Mouse (Mus musculus): Measurements from ENCODE around the gene Hltf. TPM values are rescaled to one million over a fixed set of nuclear protein-coding genes. Genes with fewer than 3 reads are reported as not detected.

Hltf gene
- polyA plus RNA-seq, 1 experiment from 2014 or later = 23.4 TPM

DNA sequence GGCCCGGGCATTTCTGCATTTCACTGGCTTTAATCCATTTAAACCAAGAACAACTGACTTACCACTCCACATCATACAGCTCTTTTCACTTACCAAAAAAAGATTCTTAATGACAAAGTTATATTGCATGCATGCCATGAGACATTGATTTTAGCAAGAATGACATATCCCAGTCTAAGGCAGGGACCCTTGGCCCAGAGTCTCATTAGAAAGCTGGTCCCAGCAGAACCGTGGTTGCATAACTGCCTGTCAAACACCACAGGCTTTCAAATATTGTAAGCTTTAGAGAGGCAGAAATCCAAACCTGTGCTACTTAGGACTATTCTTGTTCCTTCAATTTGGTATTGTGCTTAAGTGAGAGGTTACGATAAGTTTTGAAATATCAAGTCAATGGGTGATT lies 86.1 kb downstream of the Hltf start:
- no peak for ATAC-seq
- ChIA-PET POLR2A (no interaction called here), CTCF (interaction anchor here (1.4 kb wide), 1 partner anchor 14 kb away, joined by 3 read pairs; no protein-coding TSS in a partner anchor)
- no peak for DNase-seq (ENCODE audit: low read depth, low spot score)
- no peaks in the 10 kb centered on the region for H3K27me3 ChIP-seq
- in situ Hi-C loops (cut with MboI; ENCODE audit: low pct_unique_long_range_greater_than_20kb) = no loop called here
- no peak for TF ChIP-seq CTCF (IDR thresholded peaks at IDR 0.05)

GRCm38 (mm10) chr3:20144401-20144800 lies 86.8 kb downstream of the Hltf start:
- no peak for TF ChIP-seq CTCF (IDR thresholded peaks at IDR 0.05)

GRCm38 (mm10) chr3:20145696-20146113 lies 88.1 kb downstream of the Hltf start:
- H3K27me3 ChIP-seq = no peaks in the 10 kb centered on the region
- in situ Hi-C loops (cut with MboI; ENCODE audit: low pct_unique_long_range_greater_than_20kb) = no loop called here
- TF ChIP-seq CTCF (IDR thresholded peaks at IDR 0.05) = no peak
- ChIA-PET CTCF (interaction anchor here (1.1 kb wide), 1 partner anchor 9 kb away, joined by 3 read pairs; no protein-coding TSS in a partner anchor), POLR2A (no interaction called here)
- DNase-seq (ENCODE audit: low read depth, low spot score) (no peak), ATAC-seq (no peak)

More at GRCm38 (mm10) chr3:20144401-20144800, 86.8 kb downstream of the Hltf start:
- ChIA-PET CTCF (interaction anchor here (1.4 kb wide), 1 partner anchor 15 kb away, joined by 3 read pairs; no protein-coding TSS in a partner anchor), POLR2A (no interaction called here)
- no peaks in the 10 kb centered on the region for H3K27me3 ChIP-seq
- no peak for DNase-seq (ENCODE audit: low read depth, low spot score)
- in situ Hi-C loops (cut with MboI; ENCODE audit: low pct_unique_long_range_greater_than_20kb) = no loop called here
- no peak for ATAC-seq

GRCm38 (mm10) chr3:20146884-20147395 lies 89.3 kb downstream of the Hltf start:
- CTCF ChIA-PET = interaction anchor here (1.0 to 3.4 kb wide), 4 partner anchors 9 to 24 kb away, joined by 3 to 25 read pairs (median 3); no protein-coding TSS in a partner anchor
- no peak for TF ChIP-seq CTCF (IDR thresholded peaks at IDR 0.05)
- in situ Hi-C loops (cut with MboI; ENCODE audit: low pct_unique_long_range_greater_than_20kb) = no loop called here
- POLR2A ChIA-PET = no interaction called here
- ATAC-seq (no peak), DNase-seq (ENCODE audit: low read depth, low spot score) (no peak)
- no peaks in the 10 kb centered on the region for H3K27me3 ChIP-seq

- DNase-seq (ENCODE audit: low read depth, low spot score) (no peak), ATAC-seq (no peak)
- H3K27me3 ChIP-seq = no peaks in the 10 kb centered on the region
- POLR2A ChIA-PET = interaction anchor here (1.0 kb wide), 1 partner anchor 26 kb away, joined by 3 read pairs; no protein-coding TSS in a partner anchor
- in situ Hi-C loops (cut with MboI; ENCODE audit: low pct_unique_long_range_greater_than_20kb) = no loop called here
- CTCF ChIA-PET = interaction anchor here (1.1 to 3.4 kb wide), 4 partner anchors 10 to 51 kb away, joined by 3 to 25 read pairs (median 4); no protein-coding TSS in a partner anchor
- TF ChIP-seq CTCF (IDR thresholded peaks at IDR 0.05) = no peak
Observed at GRCm38 (mm10) chr3:20147647-20148046, 90.0 kb downstream of the Hltf start.

GRCm38 (mm10) chr3:20150511-20150910 lies 92.9 kb downstream of the Hltf start:
- DNase-seq (ENCODE audit: low read depth, low spot score) = no peak
- in situ Hi-C loops (cut with MboI; ENCODE audit: low pct_unique_long_range_greater_than_20kb) = no loop called here
- ChIA-PET CTCF (interaction anchor here (1.5 kb wide), 1 partner anchor 12 kb away, joined by 5 read pairs; no protein-coding TSS in a partner anchor), POLR2A (no interaction called here)
- no peaks in the 10 kb centered on the region for H3K27me3 ChIP-seq
- ATAC-seq = no peak
- TF ChIP-seq CTCF (IDR thresholded peaks at IDR 0.05) = no peak

- no peak for TF ChIP-seq CTCF (IDR thresholded peaks at IDR 0.05)
- no peak for ATAC-seq
- DNase-seq (ENCODE audit: low read depth, low spot score) = no peak
- H3K27me3 ChIP-seq = no peaks in the 10 kb centered on the region
- in situ Hi-C loops (cut with MboI; ENCODE audit: low pct_unique_long_range_greater_than_20kb) = no loop called here
- POLR2A ChIA-PET = no interaction called here
- CTCF ChIA-PET = interaction anchor here (0.9 to 1.5 kb wide), 3 partner anchors 13 to 32 kb away, joined by 3 to 5 read pairs (median 3); no protein-coding TSS in a partner anchor
Observed at GRCm38 (mm10) chr3:20151651-20152050, 94.0 kb downstream of the Hltf start.

DNA sequence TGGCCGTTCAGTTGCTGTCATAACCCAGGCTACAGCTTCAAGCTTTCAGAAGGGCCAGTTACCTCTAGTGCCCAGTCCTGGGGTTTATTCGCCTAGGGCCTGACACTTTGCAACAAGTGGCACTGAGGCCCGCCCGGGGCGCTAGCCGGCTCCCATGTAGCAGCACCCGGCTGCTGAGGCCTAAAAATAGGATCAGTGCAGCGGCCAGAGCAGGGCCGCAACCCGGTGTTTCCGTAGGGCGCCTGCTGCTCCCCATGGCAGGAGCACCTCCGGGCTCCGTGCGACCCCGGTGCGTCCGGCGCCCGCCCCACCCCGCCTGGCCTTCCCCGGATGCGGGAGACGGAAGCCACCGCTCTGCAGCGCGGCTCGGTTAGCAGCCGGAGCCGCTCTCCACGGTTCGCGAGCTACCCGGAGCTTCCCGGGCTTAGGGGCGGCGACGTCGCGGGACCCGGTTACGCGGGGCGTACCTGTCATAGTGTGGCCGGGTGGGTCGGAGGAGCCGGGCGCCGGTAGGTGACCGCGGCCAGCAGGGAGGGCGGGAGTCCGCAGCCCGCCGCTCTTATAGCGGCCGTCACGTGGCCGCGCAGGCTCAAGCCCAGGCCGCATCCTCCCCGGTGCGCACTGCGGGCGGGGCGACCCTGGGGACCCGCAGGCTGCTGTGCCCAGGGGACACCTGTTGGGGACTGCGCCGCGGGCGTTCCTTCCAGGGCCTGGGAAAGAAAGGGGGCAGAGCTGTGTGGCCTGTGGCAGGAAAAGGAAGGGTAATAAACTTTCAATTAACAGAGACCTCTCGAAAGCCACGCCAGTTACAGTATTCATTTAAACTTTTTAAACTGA lies 97.1 kb downstream of the Hltf start, which contains the start of gene Gyg:
Gene Gyg, minus strand, starts transcription at position 787 of the 837 bp plus-strand sequence.
- ChIA-PET POLR2A (interaction anchor here (1.2 to 1.7 kb wide), 2 partner anchors 16 to 152 kb away, joined by 3 to 7 read pairs; no protein-coding TSS in a partner anchor), CTCF (interaction anchor here (0.7 to 2.0 kb wide), 3 partner anchors 9 to 27 kb away, joined by 3 to 4 read pairs (median 4); no protein-coding TSS in a partner anchor)
- DNase-seq (ENCODE audit: low read depth, low spot score) (no peak), ATAC-seq (peak; percentile 89)
- no peaks in the 10 kb centered on the region for H3K27me3 ChIP-seq
- no peak for TF ChIP-seq CTCF (IDR thresholded peaks at IDR 0.05)
- in situ Hi-C loops (cut with MboI; ENCODE audit: low pct_unique_long_range_greater_than_20kb) = no loop called here

- ATAC-seq (no peak), DNase-seq (ENCODE audit: low read depth, low spot score) (no peak)
- in situ Hi-C loops (cut with MboI; ENCODE audit: low pct_unique_long_range_greater_than_20kb) = no loop called here
- no peaks in the 10 kb centered on the region for H3K27me3 ChIP-seq
- POLR2A ChIA-PET = no interaction called here
- CTCF ChIA-PET = interaction anchor here (2.0 kb wide), 1 partner anchor 13 kb away, joined by 4 read pairs; no protein-coding TSS in a partner anchor
- no peak for TF ChIP-seq CTCF (IDR thresholded peaks at IDR 0.05)
Observed at GRCm38 (mm10) chr3:20155476-20155875, 97.9 kb downstream of the Hltf start.

- DNase-seq (ENCODE audit: low read depth, low spot score) (no peak), ATAC-seq (no peak)
- H3K27me3 ChIP-seq = peaks cover 36% of the 10 kb centered on the region
- in situ Hi-C loops (cut with MboI; ENCODE audit: low pct_unique_long_range_greater_than_20kb) = no loop called here
- TF ChIP-seq CTCF (IDR thresholded peaks at IDR 0.05) = no peak
- CTCF ChIA-PET = interaction anchor here (0.9 kb wide), 1 partner anchor 20 kb away, joined by 3 read pairs; no protein-coding TSS in a partner anchor
- POLR2A ChIA-PET = no interaction called here
Observed at GRCm38 (mm10) chr3:20167487-20167886, 109.9 kb downstream of the Hltf start.

Other genes starting within 250 kb of the Hltf start
- gene Cp, start 100.8 kb upstream of the Hltf start, polyA plus RNA-seq (2021) = 902 TPM
- 20.6 TPM for gene Hps3, start 22.5 kb upstream of the Hltf start, polyA plus RNA-seq (2021)
- 87.3 TPM for gene Gyg, start 97.5 kb downstream of the Hltf start, polyA plus RNA-seq (2021)
- not detected for gene Cpa3, start 184.4 kb downstream of the Hltf start, polyA plus RNA-seq (2021)
- not detected for gene Cpb1, start 217.9 kb downstream of the Hltf start, polyA plus RNA-seq (2021)